Mouse (Mus musculus): ENCODE measurements around the gene Gpr35. TPM values are rescaled to one million over a fixed set of nuclear protein-coding genes. Genes with fewer than 3 reads are reported as not detected.

Gpr35 gene
- total and polyA plus RNA-seq, 3 experiments, result 0.21 to 1.7 (median 0.44) TPM

- Histone ChIP-seq H3K4me2 (ENCODE audit: insufficient read depth, low read depth, poor library complexity, severe bottlenecking) (no peak overlapping the region), H3K4me3 (replicated peaks in 1 of 3; ENCODE audit: low read depth in 2 of 3, low read length in 2 of 3, poor library complexity in 1 of 3) (no peak overlapping the region), H3K36me3 (replicated peaks in 1 of 2; ENCODE audit: control insufficient read depth in 1 of 2, insufficient read depth in 1 of 2, low read length in 1 of 2) (no peaks in the 10 kb centered on the region), H3K79me2 (replicated peaks; ENCODE audit: control insufficient read depth, extremely low read depth, insufficient read depth, poor library complexity, severe bottlenecking) (no peaks in the 10 kb centered on the region), H3K27ac (ENCODE audit: insufficient read depth, low read depth) (no peak overlapping the region), H3K9me3 (replicated peaks; ENCODE audit: low read length) (no peaks in the 10 kb centered on the region), H3K4me1 (ENCODE audit: control insufficient read depth in 1 of 2, insufficient read depth in 2 of 2) (peaks cover 7 to 14% of the 10 kb centered on the region in 2 experiments), H3K9ac (ENCODE audit: insufficient read depth, low read depth) (no peak overlapping the region), H3K27me3 (replicated peaks) (peaks cover 69% of the 10 kb centered on the region)
- dilution Hi-C loops (cut with MboI; ENCODE audit: extremely low pct_ligation_motif_present, extremely low pct_unique_long_range_greater_than_20kb, low sequenced_read_pairs) (no loop called here), in situ Hi-C loops (cut with MboI; ENCODE audit: low pct_ligation_motif_present, low pct_unique_long_range_greater_than_20kb, low sequenced_read_pairs) (no loop called here)
- no peak for TF ChIP-seq MAZ (IDR thresholded peaks at IDR 0.05; ENCODE audit: low read depth, low read length)
- TF ChIP-seq E2F4 (IDR thresholded peaks at IDR 0.05; ENCODE audit: insufficient replicate concordance, low read depth, low read length), result no peak
- TF ChIP-seq IRF4 (IDR thresholded peaks at IDR 0.05; ENCODE audit: low read depth, low read length), result no peak
- TF ChIP-seq MYC (IDR thresholded peaks at IDR 0.05; ENCODE audit: low read depth, low read length), result no peak
- no peak for TF ChIP-seq NRF1 (IDR thresholded peaks at IDR 0.05; ENCODE audit: low read depth, low read length)
- no peak for TF ChIP-seq HCFC1 (IDR thresholded peaks at IDR 0.05; ENCODE audit: low read depth, low read length)
- no peak for TF ChIP-seq MEF2A (IDR thresholded peaks at IDR 0.05; ENCODE audit: borderline replicate concordance, low read depth, low read length)
- no peak for TF ChIP-seq ZC3H11A (IDR thresholded peaks at IDR 0.05; ENCODE audit: low read depth, low read length)
- no peak for TF ChIP-seq USF2 (conservative IDR thresholded peaks at IDR 0.05; ENCODE audit: low read depth, low read length)
- no peak for DNase-seq (ENCODE audit: extremely low read depth)
Observed at GRCm38 (mm10) chr1:93020602-93021001, 69.9 kb downstream of the Gpr35 start.

- H3K36me3 ChIP-seq (replicated peaks in 1 of 2; ENCODE audit: control insufficient read depth in 1 of 2, insufficient read depth in 1 of 2, low read length in 1 of 2), result no peaks in the 10 kb centered on the region
- TF ChIP-seq HCFC1 (IDR thresholded peaks at IDR 0.05; ENCODE audit: low read depth, low read length) (no peak), POLR2AphosphoS2 (IDR thresholded peaks at IDR 0.05; ENCODE audit: low read depth, low read length) (no peak), NRF1 (IDR thresholded peaks at IDR 0.05; ENCODE audit: low read depth, low read length) (no peak), SMC3 (IDR thresholded peaks at IDR 0.05; ENCODE audit: low read depth, low read length) (no peak), GABPA (IDR thresholded peaks at IDR 0.05; ENCODE audit: insufficient replicate concordance, low read depth, low read length) (no peak), IRF4 (IDR thresholded peaks at IDR 0.05; ENCODE audit: low read depth, low read length) (no peak), ELF1 (IDR thresholded peaks at IDR 0.05; ENCODE audit: low read depth, low read length) (no peak)
- no peak overlapping the region for H3K9ac ChIP-seq (ENCODE audit: insufficient read depth, low read depth)
- DNase-seq (ENCODE audit: extremely low read depth), result no peak
- no peaks in the 10 kb centered on the region for H3K9me3 ChIP-seq (replicated peaks; ENCODE audit: low read length)
- peaks cover 75% of the 10 kb centered on the region for H3K27me3 ChIP-seq (replicated peaks)
- no peaks in the 10 kb centered on the region for H3K79me2 ChIP-seq (replicated peaks; ENCODE audit: control insufficient read depth, extremely low read depth, insufficient read depth, poor library complexity, severe bottlenecking)
- peaks cover 7 to 17% of the 10 kb centered on the region in 2 experiments for H3K4me1 ChIP-seq (ENCODE audit: control insufficient read depth in 1 of 2, insufficient read depth in 2 of 2)
- H3K4me3 ChIP-seq (replicated peaks in 1 of 3; ENCODE audit: low read depth in 2 of 3, low read length in 2 of 3, poor library complexity in 1 of 3), result no peak overlapping the region
- H3K27ac ChIP-seq (ENCODE audit: insufficient read depth, low read depth), result no peak overlapping the region
- in situ Hi-C loops (cut with MboI; ENCODE audit: low pct_ligation_motif_present, low pct_unique_long_range_greater_than_20kb, low sequenced_read_pairs), result no loop called here
- no peak overlapping the region for H3K4me2 ChIP-seq (ENCODE audit: insufficient read depth, low read depth, poor library complexity, severe bottlenecking)
- dilution Hi-C loops (cut with MboI; ENCODE audit: extremely low pct_ligation_motif_present, extremely low pct_unique_long_range_greater_than_20kb, low sequenced_read_pairs), result no loop called here
Observed at GRCm38 (mm10) chr1:93026600-93026999, 75.9 kb downstream of the Gpr35 start.

DNA sequence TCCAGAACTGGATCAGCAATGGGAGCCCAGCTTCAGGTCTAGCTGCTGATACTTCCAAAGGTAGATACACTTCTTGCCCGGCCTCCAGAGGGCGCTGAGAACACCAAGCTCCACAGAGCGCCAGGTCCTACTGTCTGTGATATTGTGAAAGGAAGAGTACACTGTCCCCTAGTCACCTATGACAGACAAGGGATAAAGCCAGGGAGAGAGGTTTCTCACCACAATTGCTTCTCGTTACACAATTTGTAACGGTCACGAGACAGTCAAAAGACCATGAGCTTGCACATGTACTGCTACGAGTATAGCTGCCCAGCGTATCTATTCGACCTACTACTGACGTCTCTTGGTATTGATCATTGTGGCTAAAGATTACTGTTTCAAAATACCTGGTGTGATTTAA, 78.7 kb downstream of the Gpr35 start:
- dilution Hi-C loops (cut with MboI; ENCODE audit: extremely low pct_ligation_motif_present, extremely low pct_unique_long_range_greater_than_20kb, low sequenced_read_pairs), result no loop called here
- Histone ChIP-seq H3K27ac (ENCODE audit: insufficient read depth, low read depth) (no peak overlapping the region), H3K36me3 (replicated peaks in 1 of 2; ENCODE audit: control insufficient read depth in 1 of 2, insufficient read depth in 1 of 2, low read length in 1 of 2) (no peaks in the 10 kb centered on the region), H3K9ac (ENCODE audit: insufficient read depth, low read depth) (no peak overlapping the region), H3K4me3 (replicated peaks in 1 of 3; ENCODE audit: low read depth in 2 of 3, low read length in 2 of 3, poor library complexity in 1 of 3) (no peak overlapping the region), H3K27me3 (replicated peaks) (peaks cover 76% of the 10 kb centered on the region), H3K9me3 (replicated peaks; ENCODE audit: low read length) (no peaks in the 10 kb centered on the region), H3K4me2 (ENCODE audit: insufficient read depth, low read depth, poor library complexity, severe bottlenecking) (no peak overlapping the region), H3K4me1 (ENCODE audit: control insufficient read depth in 1 of 2, insufficient read depth in 2 of 2) (peaks cover 0 to 3% of the 10 kb centered on the region in 2 experiments; a peak in 1 of 4 replicates), H3K79me2 (replicated peaks; ENCODE audit: control insufficient read depth, extremely low read depth, insufficient read depth, poor library complexity, severe bottlenecking) (no peaks in the 10 kb centered on the region)
- in situ Hi-C loops (cut with MboI; ENCODE audit: low pct_ligation_motif_present, low pct_unique_long_range_greater_than_20kb, low sequenced_read_pairs), result no loop called here
- no peak for DNase-seq (ENCODE audit: extremely low read depth)
- TF ChIP-seq CHD1 (IDR thresholded peaks at IDR 0.05; ENCODE audit: low read depth, low read length) (no peak), ELF1 (IDR thresholded peaks at IDR 0.05; ENCODE audit: low read depth, low read length) (no peak), RAD21 (IDR thresholded peaks at IDR 0.05; ENCODE audit: low read depth, low read length) (no peak), RCOR1 (conservative IDR thresholded peaks at IDR 0.05; ENCODE audit: low read depth, low read length) (no peak), CHD2 (IDR thresholded peaks at IDR 0.05; ENCODE audit: low read length) (no peak), JUN (IDR thresholded peaks at IDR 0.05; ENCODE audit: insufficient read depth, low read depth, low read length) (no peak), ZMIZ1 (IDR thresholded peaks at IDR 0.05; ENCODE audit: low read depth, low read length) (no peak), CTCF (conservative IDR thresholded peaks at IDR 0.05 in 1 of 2, IDR thresholded peaks at IDR 0.05 in 1 of 2; ENCODE audit: low read depth in 2 of 2, low read length in 2 of 2) (no peak; a peak in 1 of 4 replicates), JUND (conservative IDR thresholded peaks at IDR 0.05; ENCODE audit: low read depth, low read length) (no peak), TCF12 (IDR thresholded peaks at IDR 0.05; ENCODE audit: low read depth, low read length) (no peak)

Measured in CH12.LX (cell line).